Mouse (Mus musculus) gastrocnemius, postnatal 25 days (tissue): ENCODE measurements around the gene Gipc2. TPM values are rescaled to one million over a fixed set of nuclear protein-coding genes. Genes with fewer than 3 reads are reported as not detected.
A peak's percentile ranks its signal among the peaks of the same experiment; 100 is the strongest.
"Not testable (repeated sequence)": the region's sequence is repeated elsewhere in the genome, so short reads cannot be mapped to it uniquely, and the experiment has no call there.

ENCODE experiments used
- DNase-seq: peaks from one replicate; pipeline ENCODE4 v3.0.0; 2022
- long read RNA-seq, 2 experiments: library from polyadenylated mRNA; stranded (forward); transcript quantifications; one replicate each; pipeline ENCODE4 v2.0.0; 2021
- total RNA-seq, 2 experiments: library from RNA; stranded (reverse); gene quantifications; 1 replicate in 1 of 2; 2 replicates in 1 of 2; pipeline ENCODE4 v1.2.3; 2021

Gipc2 gene
- total RNA-seq: under 1 TPM; 0.24 to 0.59 TPM
- long read RNA-seq, experiment 1, transcript Gipc2-207 (2 exons, 513 nt): major isoform, 5 of 6 reads
- long read RNA-seq, experiment 1, partial matches to known transcripts: 1 of 6 reads
- long read RNA-seq, experiment 1, other reads (novel, unspliced or antisense): 0 of 6 reads
- long read RNA-seq, experiment 2, partial matches to known transcripts: 0 of 1 reads
- long read RNA-seq, experiment 2, other reads (novel, unspliced or antisense): 1 of 1 reads

DNA sequence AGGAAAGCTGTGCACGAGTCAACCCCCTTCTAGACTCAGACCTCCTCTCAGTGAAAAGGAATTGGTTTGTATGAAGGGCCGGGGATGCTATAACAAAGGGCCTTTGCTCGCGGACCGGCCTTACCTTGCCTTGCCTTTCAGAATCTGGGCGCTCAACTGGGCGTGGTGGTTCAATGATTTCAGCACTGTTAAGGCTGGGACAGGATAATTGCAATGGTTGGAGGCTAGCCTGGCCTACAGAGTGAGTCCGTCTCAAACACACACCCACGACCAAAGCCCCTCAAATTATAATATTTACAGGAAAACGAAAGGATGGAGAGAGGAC, at the start of gene Gipc2:
Gene Gipc2 (minus strand): TSS at position 132 of the 325 bp plus-strand sequence.
- no peak for DNase-seq

DNA sequence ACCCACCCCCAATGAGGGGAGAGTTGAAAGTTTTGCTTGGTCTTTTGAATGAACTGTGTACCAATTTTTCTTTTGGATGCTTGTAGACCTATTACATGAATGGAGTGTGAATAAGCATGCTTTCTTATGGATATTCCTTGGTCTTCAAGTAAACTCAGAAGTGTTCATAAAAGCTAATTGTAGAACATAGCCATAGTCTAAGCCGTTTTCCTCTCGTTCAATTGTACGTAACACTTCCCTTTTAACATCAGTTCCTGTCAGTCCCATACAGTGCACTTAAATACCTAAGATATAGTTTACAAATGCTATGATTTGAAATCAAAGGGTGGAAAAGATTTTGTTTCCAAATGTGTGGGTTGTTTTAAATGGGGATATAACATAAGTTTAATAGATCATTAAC, 47.4 kb upstream of the Gipc2 start:
- no peak for DNase-seq

DNA sequence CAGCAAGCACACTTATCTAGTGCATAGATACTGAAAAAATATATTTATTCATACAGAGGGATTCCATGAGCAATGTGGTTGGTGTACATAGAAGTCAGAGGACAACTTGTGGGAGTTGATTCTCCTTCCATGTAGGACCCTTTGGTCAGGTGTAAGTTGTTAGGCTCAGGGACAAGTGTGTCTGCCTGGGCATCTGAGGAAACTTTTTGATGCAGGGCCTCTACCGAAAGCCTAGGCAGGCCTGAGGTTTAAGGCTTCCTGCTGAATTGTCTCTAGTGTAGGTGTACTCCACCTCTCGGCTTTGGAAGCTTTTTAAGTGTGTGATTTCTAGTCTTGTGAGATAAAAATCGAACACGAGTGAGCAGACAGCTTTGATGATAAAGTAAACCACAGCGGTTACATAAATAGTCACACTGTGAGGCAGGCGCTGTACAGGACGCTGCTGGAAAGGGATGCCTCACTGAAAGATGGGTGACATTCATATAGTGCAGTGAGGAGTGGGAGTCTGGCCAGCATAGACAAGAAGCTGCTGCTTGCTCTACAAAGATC, 45.8 kb upstream of the Gipc2 start:
- no peak for DNase-seq

DNA sequence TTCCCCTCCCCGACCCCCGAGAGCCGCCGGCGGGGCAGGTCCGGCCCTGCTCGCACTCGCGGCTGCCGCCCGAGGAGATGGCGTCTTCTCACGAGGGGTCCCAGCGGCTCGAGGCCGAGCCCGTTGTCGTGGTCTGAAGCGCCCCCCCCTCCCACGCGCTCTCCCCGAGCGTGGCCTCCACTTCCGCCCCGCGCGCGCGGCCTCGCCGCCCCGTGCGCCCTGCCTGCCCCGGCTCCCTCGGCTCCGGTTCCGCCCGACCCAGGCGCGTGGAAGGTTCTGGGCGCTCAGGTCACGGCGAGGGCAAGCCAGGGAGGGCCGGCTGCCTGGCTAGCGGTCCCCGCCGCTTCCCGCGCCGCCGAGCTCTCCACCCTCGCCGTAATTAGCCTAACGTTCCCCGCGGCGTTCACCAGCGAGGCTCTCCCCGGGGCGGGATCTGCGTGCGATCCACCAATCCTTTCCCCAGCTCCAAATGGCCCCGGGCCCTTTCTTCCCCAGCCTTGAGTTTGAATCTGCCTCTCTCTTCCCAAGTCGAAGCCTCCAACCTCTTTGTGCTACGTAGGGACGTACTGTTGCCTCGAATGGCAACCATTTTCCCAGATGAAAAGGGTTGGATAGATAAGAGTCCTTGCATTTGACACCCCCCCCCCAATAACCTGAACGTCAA, 44.8 kb upstream of the Gipc2 start:
- peak; percentile 64 for DNase-seq

DNA sequence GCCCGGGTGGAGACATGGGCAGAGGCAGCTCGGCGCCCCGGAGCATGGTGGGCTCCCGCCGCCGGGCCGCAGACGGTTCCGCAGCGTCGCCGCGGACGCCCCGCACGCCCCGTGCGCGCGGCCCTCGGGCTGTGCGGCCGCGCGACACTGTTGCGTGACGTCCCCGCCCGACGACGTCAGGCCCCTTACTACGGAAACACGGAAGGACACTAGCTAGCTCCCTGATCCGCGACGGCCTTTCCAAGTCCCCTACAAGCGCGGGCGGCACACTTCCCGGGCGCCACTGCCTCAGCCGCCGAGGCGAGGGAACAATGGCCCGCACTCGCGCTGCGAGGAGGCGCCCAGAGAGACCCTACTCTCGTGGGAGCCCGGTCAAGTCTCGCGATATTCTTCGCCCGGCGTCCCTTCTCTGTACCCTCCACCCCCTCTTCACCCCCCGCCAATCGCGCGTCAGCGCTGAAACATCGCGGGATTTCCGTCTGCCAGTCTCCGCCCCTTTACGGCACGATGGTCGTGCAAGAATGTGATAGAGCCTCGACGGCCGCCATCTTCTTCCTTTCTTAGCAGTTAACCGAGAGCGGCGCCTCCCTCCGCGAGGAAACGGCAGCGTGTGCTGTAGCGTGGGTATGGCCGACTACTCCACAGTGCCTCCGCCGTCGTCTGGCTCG, 44.1 kb upstream of the Gipc2 start, which contains the start of the genes Dnajb4 and Fubp1:
Gene Dnajb4 (minus strand): TSS at position 336 of the 668 bp plus-strand sequence.
Gene Fubp1 (plus strand): TSS at position 456 of the 668 bp plus-strand sequence.
- DNase-seq: peak; percentile 100

DNA sequence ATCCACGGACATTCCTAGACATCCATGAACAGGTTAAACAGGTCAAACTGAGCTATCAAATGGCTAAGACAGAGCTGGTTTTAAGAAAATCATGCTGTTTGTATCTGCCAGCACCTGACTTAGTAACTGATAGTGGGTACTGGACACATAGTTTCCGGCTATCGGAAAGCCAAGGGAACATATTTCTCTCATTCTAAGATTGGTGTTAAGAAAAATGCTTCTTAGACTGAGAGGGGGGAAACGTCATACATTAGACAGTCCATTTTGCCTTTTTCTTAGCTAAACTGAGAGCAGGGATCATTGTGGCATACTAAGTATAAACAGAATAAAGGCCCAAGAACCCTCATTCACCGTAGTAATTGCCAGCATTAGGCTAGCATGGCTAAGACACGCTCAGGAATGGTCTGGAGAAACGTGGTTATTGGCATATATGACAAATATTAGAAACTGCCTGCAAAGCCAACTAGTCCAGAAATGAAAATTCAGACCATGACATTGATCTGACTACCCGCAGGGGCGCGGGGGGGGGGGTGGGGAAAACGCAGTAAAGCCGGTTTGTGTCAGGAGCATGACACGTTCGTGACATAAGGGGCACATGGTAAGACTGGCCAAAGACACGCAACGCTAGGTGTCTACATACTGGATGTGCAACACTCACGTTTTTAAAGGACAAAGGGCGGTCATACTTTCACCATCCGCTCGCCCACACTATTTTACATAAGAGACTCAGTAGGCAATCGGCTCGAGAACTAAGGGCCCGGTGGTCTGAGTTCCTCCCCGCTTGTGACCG, 43.3 kb upstream of the Gipc2 start:
- DNase-seq: no peak

DNA sequence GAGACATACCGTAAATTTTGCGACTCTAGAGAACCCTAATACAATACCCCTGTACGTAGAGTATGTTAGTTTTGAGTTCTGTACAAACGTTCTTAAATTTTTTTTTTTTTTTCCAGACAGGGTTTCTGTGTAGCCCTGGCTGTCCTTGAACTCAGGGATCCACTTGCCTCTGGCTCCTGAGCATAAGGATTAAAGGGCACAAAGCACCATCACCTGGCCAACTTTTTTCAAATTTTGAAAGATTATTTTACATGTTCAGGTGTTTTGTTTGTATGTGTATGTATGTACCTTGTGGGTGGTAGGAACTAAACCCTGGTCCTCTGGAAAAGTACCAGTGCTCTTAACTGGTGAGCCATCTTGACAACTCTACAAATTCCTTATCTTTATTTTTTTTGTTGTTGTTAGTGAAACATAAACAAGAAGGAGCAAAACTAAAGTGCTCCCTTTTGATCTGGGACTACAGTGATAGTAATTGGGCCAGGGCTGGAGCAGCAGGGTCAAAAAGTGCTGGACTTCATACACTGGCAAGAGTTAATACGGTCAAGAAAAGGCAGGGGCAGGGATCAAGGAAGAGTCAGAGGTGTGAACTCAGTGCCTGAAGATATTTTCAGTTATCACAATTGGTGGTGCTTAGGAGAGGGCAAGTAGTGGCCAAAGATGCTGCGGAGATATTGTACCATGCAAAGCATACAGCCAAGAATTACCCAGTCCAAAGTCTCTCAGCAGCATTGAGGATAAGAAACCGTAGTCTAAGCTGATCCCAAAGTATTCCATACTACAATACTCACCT, 42.3 kb upstream of the Gipc2 start:
- no peak for DNase-seq

DNA sequence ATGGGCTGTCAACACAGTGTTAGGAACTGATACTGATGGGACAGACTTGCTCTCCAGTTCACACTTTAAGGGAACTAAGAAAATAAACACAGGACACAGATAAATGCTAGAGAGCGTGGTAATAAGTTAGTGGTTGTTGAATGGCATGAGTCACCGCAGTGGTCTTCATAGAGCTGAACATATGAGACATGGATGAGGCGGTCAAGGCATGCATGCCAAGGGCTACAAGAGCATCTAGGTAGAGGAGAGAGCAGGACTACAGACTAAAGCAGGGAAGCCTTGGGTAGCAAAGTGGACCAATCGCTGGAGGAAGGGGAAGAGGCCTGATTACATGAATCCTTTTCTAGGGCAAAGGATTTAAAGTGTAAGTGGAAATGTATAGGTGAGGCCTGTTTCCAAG, 41.1 kb upstream of the Gipc2 start:
- DNase-seq: no peak

DNA sequence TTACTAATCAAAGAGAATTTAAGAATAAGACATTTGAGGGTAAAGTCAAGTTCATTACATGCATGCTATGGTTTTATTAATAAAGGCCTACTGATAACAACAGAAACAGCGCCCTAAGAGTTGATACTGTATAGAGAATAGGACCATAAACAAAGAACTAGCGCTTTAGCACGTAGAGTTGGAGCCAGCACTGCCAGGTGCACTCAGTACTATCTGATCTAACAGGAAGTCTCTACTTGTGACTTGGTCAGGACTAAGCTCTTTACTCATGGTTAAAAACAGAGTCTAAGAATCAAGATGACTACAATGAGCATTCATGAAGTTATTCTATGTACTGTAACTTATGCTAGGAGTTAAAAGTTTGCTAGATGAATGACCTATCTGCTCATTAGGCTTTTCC, 38.5 kb upstream of the Gipc2 start:
- no peak for DNase-seq

DNA sequence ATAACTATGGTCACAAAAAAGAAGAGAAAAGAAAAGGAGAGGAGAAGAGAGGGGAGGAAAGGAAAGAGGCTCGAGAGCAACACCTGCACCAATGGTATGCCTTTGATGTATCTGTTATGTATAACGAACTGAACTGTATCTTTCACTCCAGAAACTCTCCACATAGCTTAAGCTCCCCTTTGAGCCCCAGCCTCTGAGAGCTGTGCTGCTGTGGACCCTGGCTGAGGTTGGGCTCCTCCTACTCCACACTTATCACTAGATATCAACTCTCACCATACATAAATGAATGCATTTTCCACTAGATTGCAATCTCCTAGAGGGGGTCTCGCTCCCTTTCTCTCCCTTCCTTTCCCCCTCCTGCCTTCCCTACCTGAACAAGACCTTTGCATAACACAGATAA, 38.0 kb upstream of the Gipc2 start:
- DNase-seq: no peak

DNA sequence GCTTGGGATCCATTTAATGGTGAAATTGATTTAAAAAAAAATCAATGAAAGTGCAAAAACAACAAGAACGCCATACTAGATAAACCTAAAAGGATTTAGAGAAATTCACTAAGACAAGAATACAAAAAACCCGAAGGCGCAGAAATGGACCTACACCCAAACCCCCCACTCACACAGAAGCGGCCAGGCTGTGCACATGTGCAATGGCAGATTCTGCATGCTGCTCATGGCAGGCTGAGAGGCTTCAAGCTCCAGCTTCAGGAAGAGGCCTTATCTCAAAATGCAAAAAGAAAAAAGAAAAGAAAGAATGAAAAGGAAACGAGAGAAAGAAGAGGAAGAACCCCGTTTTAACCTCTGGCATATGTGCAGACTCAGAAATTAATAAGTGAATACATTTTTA, 37.4 kb upstream of the Gipc2 start:
- DNase-seq: no peak

DNA sequence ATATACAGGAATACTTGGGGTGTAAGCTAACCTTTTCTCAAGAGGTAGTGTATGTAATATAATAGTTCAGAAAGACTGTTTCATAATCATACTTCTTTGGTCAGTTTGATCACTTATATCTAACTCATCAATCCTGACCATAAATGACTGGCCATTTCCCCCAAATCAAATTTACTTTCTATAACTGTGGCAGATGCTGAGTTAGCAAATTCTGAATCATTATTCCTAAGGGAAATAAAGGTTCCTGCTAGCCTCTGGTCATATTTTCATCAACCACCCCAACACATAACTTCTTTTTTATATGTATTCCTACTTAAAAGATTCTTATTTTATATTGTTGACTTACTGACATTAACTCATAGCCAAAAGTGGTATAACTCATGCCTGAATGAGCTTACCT, 36.9 kb upstream of the Gipc2 start:
- no peak for DNase-seq

DNA sequence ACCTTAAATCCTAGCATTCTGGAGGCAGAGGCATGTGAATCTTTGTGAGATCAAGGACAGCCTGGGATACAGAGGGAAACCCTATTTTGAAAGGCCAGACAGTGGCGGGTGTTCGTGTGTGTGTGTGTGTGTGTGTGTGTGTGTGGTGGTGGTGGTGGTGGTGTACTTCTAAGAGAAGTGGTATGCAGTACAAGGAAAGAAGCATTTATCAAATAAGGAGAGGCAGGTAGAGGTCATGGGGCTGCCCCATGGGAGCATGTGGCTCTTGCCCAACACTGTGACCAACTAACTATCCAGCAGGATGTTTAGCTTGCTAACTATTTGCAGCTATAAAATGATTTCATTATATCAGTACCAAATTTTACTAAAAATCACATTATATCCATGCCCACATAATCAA, 35.6 kb upstream of the Gipc2 start:
- no peak for DNase-seq

DNA sequence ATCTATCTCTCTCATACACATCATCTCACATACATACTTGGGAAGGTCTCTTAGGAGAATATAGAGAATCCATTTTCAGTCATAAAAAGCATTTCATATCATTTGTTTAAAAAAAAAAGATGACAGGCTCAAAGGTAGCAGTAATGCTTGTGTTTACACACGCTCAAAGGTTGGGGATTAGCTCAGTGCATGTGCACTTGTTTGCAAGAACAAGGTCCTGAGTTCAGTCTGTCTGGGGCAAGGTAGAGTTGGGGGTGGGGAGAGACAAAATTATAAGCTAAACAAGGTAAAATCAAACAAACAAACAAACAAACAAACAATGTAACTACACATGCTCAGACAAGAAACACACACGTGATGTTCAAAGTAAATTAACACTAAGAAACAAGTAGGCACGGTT, 35.2 kb upstream of the Gipc2 start:
- no peak for DNase-seq

DNA sequence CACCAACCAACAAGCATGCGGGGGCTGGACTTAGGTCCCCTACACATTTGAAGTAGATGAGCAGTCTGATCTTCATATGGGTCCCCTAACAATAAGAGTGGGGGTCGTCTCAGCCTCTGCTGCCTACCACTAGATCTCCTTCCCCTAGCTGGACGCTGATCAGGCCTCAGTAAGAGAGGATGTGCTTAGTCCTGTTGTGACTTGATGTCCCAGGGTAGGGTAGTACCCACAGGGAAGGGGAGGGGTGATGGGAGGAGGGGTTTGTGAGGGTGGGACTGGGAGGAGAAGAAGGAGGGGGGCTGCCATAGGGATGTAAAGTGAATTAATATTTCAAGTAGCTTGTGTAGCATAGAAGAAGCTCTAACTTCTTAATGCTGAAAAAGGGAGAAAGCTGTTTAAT, 33.1 kb upstream of the Gipc2 start:
- no peak for DNase-seq

DNA sequence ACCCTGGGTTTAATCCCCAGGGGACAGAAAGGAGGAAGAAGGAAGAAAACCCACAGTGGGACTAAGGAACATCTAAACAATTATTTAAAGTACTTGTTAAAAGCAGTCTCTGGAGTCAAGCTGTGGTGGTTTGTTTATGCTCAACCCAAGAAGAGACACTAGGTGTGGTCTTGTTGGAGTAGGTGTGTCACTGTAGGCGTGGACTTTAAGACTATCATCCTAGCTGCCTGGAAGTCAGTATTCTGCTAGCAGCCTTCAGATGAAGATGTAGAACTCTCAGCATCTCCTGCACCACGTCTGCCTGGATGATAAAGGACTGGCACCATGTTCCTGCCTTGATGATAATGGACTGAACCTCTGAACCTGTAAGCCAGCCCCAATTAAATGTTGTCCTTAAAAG, 31.2 kb upstream of the Gipc2 start:
- DNase-seq: not testable (repeated sequence)

DNA sequence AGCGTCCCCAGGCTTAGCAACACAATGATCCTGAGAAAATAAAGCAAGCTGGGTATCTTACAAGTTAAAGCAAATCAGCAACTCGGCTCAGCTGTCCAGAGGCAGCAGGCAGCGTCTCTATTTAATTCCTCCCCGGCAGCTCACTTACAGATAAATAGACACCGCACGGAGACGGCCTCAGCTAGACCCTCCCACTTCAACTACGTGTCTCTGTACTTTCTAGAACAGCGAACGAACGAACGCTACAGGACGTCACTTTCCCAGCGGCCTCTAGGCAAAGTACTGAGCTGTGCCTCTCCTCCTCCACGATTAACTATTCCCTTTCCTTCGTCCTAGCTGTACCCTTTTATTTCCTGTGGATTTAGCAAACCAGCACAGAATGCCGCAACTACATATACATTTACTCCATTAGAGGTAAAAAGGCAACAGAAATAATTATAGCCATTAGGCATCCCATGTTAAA, 27.6 kb upstream of the Gipc2 start:
- peak; percentile 87 for DNase-seq

DNA sequence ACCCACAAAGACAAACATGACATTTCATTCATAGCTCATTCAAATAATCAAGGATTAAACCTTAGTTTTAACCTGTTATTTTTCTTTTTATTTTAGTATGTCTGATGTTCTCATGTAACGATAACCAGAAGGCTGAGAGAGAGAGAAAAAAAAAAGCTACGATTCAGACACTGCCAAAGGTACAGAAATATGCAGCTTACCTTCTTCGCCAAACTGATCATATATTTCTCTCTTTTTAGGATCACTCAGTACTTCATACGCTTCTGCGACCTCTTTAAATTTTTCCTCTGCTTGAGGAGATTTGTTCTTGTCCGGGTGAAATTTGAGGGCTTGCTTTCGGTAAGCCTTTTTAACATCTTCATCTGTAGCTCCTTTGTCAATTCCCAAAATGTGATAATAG, 27.1 kb upstream of the Gipc2 start:
- DNase-seq: no peak

DNA sequence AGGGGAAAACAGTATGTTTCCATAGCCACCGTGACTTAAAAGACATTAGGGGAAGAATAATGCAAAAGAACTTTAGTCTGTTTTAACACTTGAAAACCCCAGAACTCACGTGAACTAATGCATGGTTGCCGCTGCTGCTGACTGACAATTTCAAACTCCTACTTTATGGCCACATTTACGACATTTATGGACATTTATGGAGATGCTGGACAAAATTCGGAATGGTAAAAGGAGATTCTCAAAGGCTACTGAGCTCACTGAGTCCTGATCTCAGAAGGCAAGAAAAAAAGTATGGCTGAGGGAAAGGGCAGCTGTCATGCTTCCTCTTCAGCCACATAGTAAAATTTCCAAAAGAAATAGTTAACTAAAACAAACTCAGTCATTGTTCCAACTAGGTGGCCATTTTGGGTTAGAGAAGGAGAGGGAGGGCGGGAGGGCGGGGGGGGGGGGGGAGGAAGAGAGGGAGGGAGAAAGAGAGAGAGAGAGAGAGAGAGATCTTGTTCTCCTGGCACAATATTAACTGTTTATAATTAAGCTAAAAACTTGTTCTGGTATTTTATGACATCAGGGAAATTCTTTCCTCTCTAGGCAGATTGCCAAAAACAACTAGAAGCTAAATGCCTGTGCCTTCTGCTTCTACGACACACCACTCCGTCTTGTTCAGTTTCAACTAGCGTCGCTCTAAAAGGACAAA, 26.4 kb upstream of the Gipc2 start:
- DNase-seq: no peak

DNA sequence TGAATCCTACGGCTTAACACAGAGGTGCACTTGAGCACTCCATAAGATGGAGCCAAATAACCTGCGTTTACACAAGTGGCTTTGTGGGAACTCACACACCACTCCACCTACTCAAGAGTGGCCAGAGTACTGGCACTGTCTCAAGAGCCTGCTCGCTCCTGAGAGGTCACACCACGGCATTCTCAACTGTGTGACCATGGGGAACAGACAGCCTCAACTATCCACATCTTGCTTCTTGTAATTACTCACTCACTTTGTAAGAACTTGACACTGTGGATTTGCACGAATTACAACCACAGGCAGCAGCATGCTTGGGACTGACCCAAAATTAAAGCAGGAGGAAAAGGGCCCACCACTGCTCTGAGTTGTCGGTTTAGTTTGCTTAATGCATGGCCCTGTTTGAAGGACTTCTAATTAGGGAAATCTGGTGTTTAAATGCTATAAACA, 25.8 kb upstream of the Gipc2 start:
- DNase-seq: peak; percentile 38
